Mouse (Mus musculus) CH12.LX (cell line): ENCODE measurements around the gene Uggt2. TPM values are rescaled to one million over a fixed set of nuclear protein-coding genes. Genes with fewer than 3 reads are reported as not detected.
"Not testable (repeated sequence)": the region's sequence is repeated elsewhere in the genome, so short reads cannot be mapped to it uniquely, and the experiment has no call there.

Experiments
- DNase-seq: peaks from one replicate; pipeline ENCODE4 v3.0.0-alpha.2; 2013; ENCODE audit errors: extremely low read depth
- H3K27ac ChIP-seq: 2 replicates; pipeline ENCODE4 v1.5.1; 2012; ENCODE audit warnings: low read depth, mild to moderate bottlenecking, control low read depth, moderate library complexity; ENCODE audit not compliant: insufficient read depth
- H3K27me3 ChIP-seq: replicated peaks from 2 replicates; pipeline ENCODE3; 2012; ENCODE audit warnings: inconsistent platforms
- H3K36me3 ChIP-seq, 2 experiments: replicated peaks in 1 of 2; 2 replicates each; pipeline versions ENCODE3 to v1.6.1; 2012; ENCODE audit warnings: inconsistent platforms in 1 of 2, low read length in 1 of 2, mild to moderate bottlenecking in 1 of 2, mixed read lengths in 1 of 2, moderate library complexity in 1 of 2; ENCODE audit not compliant: control insufficient read depth in 1 of 2, insufficient read depth in 1 of 2
- H3K4me1 ChIP-seq, 2 experiments: 2 replicates each; pipeline ENCODE4 v1.6.1; 2012; ENCODE audit warnings: inconsistent platforms in 1 of 2, moderate library complexity in 1 of 2; ENCODE audit not compliant: insufficient read depth in 2 of 2, control insufficient read depth in 1 of 2
- H3K4me2 ChIP-seq: 2 replicates; pipeline ENCODE4 v1.6.1; 2012; ENCODE audit warnings: low read depth, mild to moderate bottlenecking, control low read depth; ENCODE audit not compliant: poor library complexity, insufficient read depth, severe bottlenecking
- H3K4me3 ChIP-seq, 3 experiments: fragments of 150-350 bp in 1 of 3; sonication (generic) in 1 of 3; replicated peaks in 1 of 3; 2 replicates each; pipeline versions ENCODE3 to v1.5.1; 2011 to 2012; ENCODE audit warnings: low read depth in 2 of 3, low read length in 2 of 3, mild to moderate bottlenecking in 2 of 3, moderate library complexity in 2 of 3, control low read depth in 1 of 3, improper control_type of control experiment in 1 of 3, inconsistent platforms in 1 of 3, mixed read lengths in 1 of 3; ENCODE audit not compliant: poor library complexity in 1 of 3
- H3K79me2 ChIP-seq: replicated peaks from 2 replicates; pipeline ENCODE4 v1.6.1; 2012; ENCODE audit warnings: mild to moderate bottlenecking, moderate library complexity; ENCODE audit not compliant: control insufficient read depth, poor library complexity, insufficient read depth, severe bottlenecking; ENCODE audit errors: extremely low read depth
- H3K9ac ChIP-seq: 2 replicates; pipeline ENCODE4 v1.6.1; 2012; ENCODE audit warnings: low read depth, mild to moderate bottlenecking, control low read depth, moderate library complexity; ENCODE audit not compliant: insufficient read depth
- H3K9me3 ChIP-seq: replicated peaks from 2 replicates; pipeline ENCODE3; 2012; ENCODE audit warnings: low read length, inconsistent platforms, mixed read lengths
- CHD1 ChIP-seq: IDR thresholded peaks from 2 replicates; pipeline ENCODE4 v1.6.1; 2012; ENCODE audit warnings: low read depth, low read length, improper control_type of control experiment, inconsistent platforms
- CTCF ChIP-seq, 2 experiments: IDR thresholded peaks in 1 of 2; conservative IDR thresholded peaks in 1 of 2; 2 replicates each; pipeline ENCODE4 v1.5.1; 2011 to 2012; ENCODE audit warnings: low read depth in 2 of 2, low read length in 2 of 2, improper control_type of control experiment in 1 of 2, inconsistent platforms in 1 of 2, mild to moderate bottlenecking in 1 of 2, moderate library complexity in 1 of 2
- E2F4 ChIP-seq: IDR thresholded peaks from 2 replicates; pipeline ENCODE4 v1.6.1; 2011; ENCODE audit warnings: low read depth, low read length, improper control_type of control experiment; ENCODE audit not compliant: insufficient replicate concordance
- ELF1 ChIP-seq: IDR thresholded peaks from 2 replicates; pipeline ENCODE4 v1.6.1; 2014; ENCODE audit warnings: low read depth, mild to moderate bottlenecking, inconsistent platforms, low read length, improper control_type of control experiment
- EP300 ChIP-seq: IDR thresholded peaks from 2 replicates; pipeline ENCODE4 v1.6.1; 2011; ENCODE audit warnings: low read length, improper control_type of control experiment
- ETS1 ChIP-seq: conservative IDR thresholded peaks from 2 replicates; pipeline ENCODE4 v1.6.1; 2012; ENCODE audit warnings: low read depth, mild to moderate bottlenecking, inconsistent platforms, low read length, improper control_type of control experiment, moderate library complexity
- IRF4 ChIP-seq: IDR thresholded peaks from 2 replicates; pipeline ENCODE4 v1.6.1; 2014; ENCODE audit warnings: low read depth, mild to moderate bottlenecking, inconsistent platforms, low read length, improper control_type of control experiment
- MAFK ChIP-seq: IDR thresholded peaks from 2 replicates; pipeline ENCODE4 v1.6.1; 2011; ENCODE audit warnings: low read length, improper control_type of control experiment; ENCODE audit not compliant: insufficient replicate concordance
- MAX ChIP-seq: IDR thresholded peaks from 2 replicates; pipeline ENCODE4 v1.6.1; 2011; ENCODE audit warnings: low read length, improper control_type of control experiment
- MXI1 ChIP-seq: IDR thresholded peaks from 2 replicates; pipeline ENCODE4 v1.6.1; 2011; ENCODE audit warnings: mild to moderate bottlenecking, low read depth, low read length, improper control_type of control experiment
- MYC ChIP-seq: IDR thresholded peaks from 2 replicates; pipeline ENCODE4 v1.6.1; 2011; ENCODE audit warnings: low read depth, mild to moderate bottlenecking, improper control_type of control experiment, low read length
- PAX5 ChIP-seq: IDR thresholded peaks from 2 replicates; pipeline ENCODE4 v1.6.1; 2012; ENCODE audit warnings: low read length, inconsistent platforms, mixed read lengths
- POLR2A ChIP-seq: IDR thresholded peaks from 2 replicates; pipeline ENCODE4 v1.6.1; 2011; ENCODE audit warnings: low read depth, mild to moderate bottlenecking, improper control_type of control experiment, low read length
- RCOR1 ChIP-seq: conservative IDR thresholded peaks from 2 replicates; pipeline ENCODE4 v1.6.1; 2012; ENCODE audit warnings: low read depth, mild to moderate bottlenecking, inconsistent platforms, low read length, improper control_type of control experiment
- SMC3 ChIP-seq: IDR thresholded peaks from 2 replicates; pipeline ENCODE4 v1.6.1; 2011; ENCODE audit warnings: low read depth, low read length, improper control_type of control experiment
- TBP ChIP-seq: conservative IDR thresholded peaks from 2 replicates; pipeline ENCODE4 v1.6.1; 2011; ENCODE audit warnings: low read depth, low read length, improper control_type of control experiment
- TCF12 ChIP-seq: IDR thresholded peaks from 2 replicates; pipeline ENCODE4 v1.6.1; 2014; ENCODE audit warnings: low read depth, mild to moderate bottlenecking, inconsistent platforms, low read length, improper control_type of control experiment
- UBTF ChIP-seq: IDR thresholded peaks from 2 replicates; pipeline ENCODE4 v1.6.1; 2012; ENCODE audit warnings: low read depth, mild to moderate bottlenecking, inconsistent platforms, low read length, improper control_type of control experiment, moderate library complexity
- USF2 ChIP-seq: conservative IDR thresholded peaks from 2 replicates; pipeline ENCODE4 v1.6.1; 2011; ENCODE audit warnings: low read depth, low read length, improper control_type of control experiment
- dilution Hi-C: fragments of 300-500 bp; cut with MboI; formaldehyde crosslinking; loops from 2 replicates; pipeline ENCODE4 v1.14.3; 2020; ENCODE audit warnings: low sequenced_read_pairs; ENCODE audit not compliant: extremely low pct_unique_long_range_greater_than_20kb, extremely low pct_ligation_motif_present
- in situ Hi-C: fragments of 300-500 bp; cut with MboI; formaldehyde crosslinking; loops from 3 replicates; pipeline ENCODE4 v1.14.3; 2019; ENCODE audit warnings: low sequenced_read_pairs, low pct_ligation_motif_present, low pct_unique_long_range_greater_than_20kb, mixed read lengths
- polyA plus RNA-seq: library from polyadenylated mRNA; unstranded; fragments of >175 nt; gene quantifications from 2 replicates; pipeline ENCODE4 v1.2.1, GENCODE M21; 2012; ENCODE audit warnings: low read depth; ENCODE audit not compliant: insufficient read length
- total RNA-seq, 2 experiments: library from RNA; depleted of rRNA; stranded (reverse); fragments of 300-350 nt in 1 of 2; fragments of >200 nt in 1 of 2; gene quantifications; 2 replicates each; pipeline ENCODE4 v1.2.3; 2012 to 2014

Uggt2 gene
- total and polyA plus RNA-seq, 3 experiments = 0.42 to 1.2 (median 1.0) TPM

- in situ Hi-C loops (no loop called here), dilution Hi-C loops (no loop called here)
- no peak for DNase-seq
- H3K36me3 ChIP-seq = peaks cover 13 to 44% of the 10 kb centered on the region in 2 experiments
- H3K4me1 ChIP-seq = no peaks in the 10 kb centered on the region
- H3K9me3 ChIP-seq = no peaks in the 10 kb centered on the region
- TF ChIP-seq USF2 (no peak), ELF1 (no peak), CHD1 (no peak), E2F4 (no peak), TBP (no peak), MYC (no peak), EP300 (no peak), MAFK (no peak), UBTF (no peak), SMC3 (no peak), POLR2A (no peak), RCOR1 (no peak), MXI1 (no peak), ETS1 (no peak), CTCF (conservative IDR thresholded peaks at IDR 0.05 in 1 of 2, IDR thresholded peaks at IDR 0.05 in 1 of 2; ENCODE audit: low read depth in 2 of 2, low read length in 2 of 2) (no peak), IRF4 (no peak), PAX5 (no peak), MAX (no peak), TCF12 (no peak)
- no peak overlapping the region for H3K27ac ChIP-seq
- no peak overlapping the region for H3K9ac ChIP-seq
- no peaks in the 10 kb centered on the region for H3K79me2 ChIP-seq
- H3K4me2 ChIP-seq = no peak overlapping the region
- no peaks in the 10 kb centered on the region for H3K27me3 ChIP-seq
- no peak overlapping the region for H3K4me3 ChIP-seq
These were observed 115.8 kb downstream of the Uggt2 start for GRCm38 (mm10) chr14:118983396-118983795.

- in situ Hi-C loops, H3K27ac ChIP-seq, H3K4me2 ChIP-seq, H3K27me3 ChIP-seq, H3K9ac ChIP-seq, dilution Hi-C loops, H3K79me2 ChIP-seq, H3K9me3 ChIP-seq, DNase-seq, H3K4me3 ChIP-seq, H3K4me1 ChIP-seq: not testable (repeated sequence)
- H3K36me3 ChIP-seq = peaks cover 14 to 52% of the 10 kb centered on the region in 2 experiments
These were observed 116.7 kb downstream of the Uggt2 start for GRCm38 (mm10) chr14:118982429-118983045.

GRCm38 (mm10) chr14:118981711-118982428 is 117.4 kb downstream of the Uggt2 start:
- H3K27me3 ChIP-seq, H3K27ac ChIP-seq, H3K4me1 ChIP-seq, H3K9me3 ChIP-seq, dilution Hi-C loops, DNase-seq, H3K79me2 ChIP-seq, in situ Hi-C loops, H3K4me3 ChIP-seq, H3K9ac ChIP-seq, H3K4me2 ChIP-seq: not testable (repeated sequence)
- peaks cover 19 to 58% of the 10 kb centered on the region in 2 experiments for H3K36me3 ChIP-seq
